Mouse (Mus musculus) megakaryocyte, adult 5-6 weeks (primary cell): ENCODE measurements around the gene Chrm2. TPM values are rescaled to one million over a fixed set of nuclear protein-coding genes. Genes with fewer than 3 reads are reported as not detected.

ENCODE experiments used
- ATAC-seq: 2 replicates; pipeline ENCODE4 v1.8.0; 2016; ENCODE audit warnings: mild to moderate bottlenecking, inconsistent platforms; ENCODE audit not compliant: poor library complexity, severe bottlenecking
- total RNA-seq, 2 experiments: library from RNA; stranded (forward) in 1 of 2; stranded (reverse) in 1 of 2; fragments of 153-499, 151-499 nt in 1 of 2; fragments of 221-1000, 200-1000 nt in 1 of 2; gene quantifications; 2 replicates each; pipeline versions ENCODE4 v1.2.3 to v1.2.4; 2015 to 2017

Gene Chrm2
- total RNA-seq, 2 experiments from 2014 or later = not detected

- ATAC-seq = no peak
Observed at GRCm38 (mm10) chr6:36508469-36508868, 120.6 kb downstream of the Chrm2 start.

GRCm38 (mm10) chr6:36516508-36516907, 128.6 kb downstream of the Chrm2 start:
- no peak for ATAC-seq

GRCm38 (mm10) chr6:36517242-36517641, 129.4 kb downstream of the Chrm2 start:
- ATAC-seq = no peak

GRCm38 (mm10) chr6:36523599-36523998, 135.7 kb downstream of the Chrm2 start:
- no peak for ATAC-seq

GRCm38 (mm10) chr6:36528509-36528908, 140.6 kb downstream of the Chrm2 start:
- ATAC-seq = no peak

- no peak for ATAC-seq
Observed at GRCm38 (mm10) chr6:36541247-36541646, 153.4 kb downstream of the Chrm2 start.

GRCm38 (mm10) chr6:36566886-36567285, 179.0 kb downstream of the Chrm2 start:
- ATAC-seq = no peak
